Mouse (Mus musculus): ENCODE data around the gene Kcnj4. TPM values are rescaled to one million over a fixed set of nuclear protein-coding genes. Genes with fewer than 3 reads are reported as not detected.

Kcnj4 gene
- total RNA-seq, 2 experiments from 2014 or later = 87.2 to 88.5 TPM

Small RNA genes within 50 kb of the gene (microRNA-seq; reads per million reads assigned to microRNA genes)
- 0 reads per million in 2 experiments for gene Gm44302

Other genes with a start within 250 kb of the Kcnj4 start
- 1 to 10 TPM; 1.9 to 4.8 TPM for gene Baiap2l2, start 219.7 kb downstream of the Kcnj4 start, total RNA-seq (2021)
- gene Pla2g6, start 176.9 kb downstream of the Kcnj4 start, total RNA-seq (2021) = 10 to 100 TPM; 23.0 to 23.1 TPM
- 1 to 10 TPM; 2.1 TPM for gene Maff, start 158.6 kb downstream of the Kcnj4 start, total RNA-seq (2021)
- gene Tmem184b, start 101.7 kb downstream of the Kcnj4 start, total RNA-seq (2021) = 10 to 100 TPM; 55.0 to 57.9 TPM
- gene Csnk1e, start 49.7 kb downstream of the Kcnj4 start, total RNA-seq (2021) = 100 to 1,000 TPM in 1 of 2 experiments, 10 to 100 TPM in 1; 95.9 to 109 TPM
- gene Kdelr3, start 11.2 kb upstream of the Kcnj4 start, total RNA-seq (2021) = under 1 TPM; 0.45 to 0.53 TPM
- gene Ddx17, start 41.5 kb upstream of the Kcnj4 start, total RNA-seq (2021) = 100 to 1,000 TPM; 277 to 299 TPM
- under 1 TPM; 0.23 to 0.57 TPM for gene Dmc1, start 99.9 kb upstream of the Kcnj4 start, total RNA-seq (2021)
- gene Fam227a, start 153.7 kb upstream of the Kcnj4 start, total RNA-seq (2021) = 1 to 10 TPM; 8.3 to 9.4 TPM
- 10 to 100 TPM; 46.2 to 46.9 TPM for gene Cby1, start 154.0 kb upstream of the Kcnj4 start, total RNA-seq (2021)
- gene Tomm22, start 165.6 kb upstream of the Kcnj4 start, total RNA-seq (2021) = 10 to 100 TPM; 96.4 to 98.2 TPM
- 10 to 100 TPM; 49.4 TPM for gene Josd1, start 182.7 kb upstream of the Kcnj4 start, total RNA-seq (2021)
- 10 to 100 TPM; 51.7 to 56.9 TPM for gene Gtpbp1, start 185.6 kb upstream of the Kcnj4 start, total RNA-seq (2021)
- 10 to 100 TPM; 31.9 to 32.8 TPM for gene Sun2, start 237.3 kb upstream of the Kcnj4 start, total RNA-seq (2021)